Mouse (Mus musculus): ENCODE measurements at regions not wholly inside any gene's neighbourhood (a gene's known extent, or its start where the extent isn't known, plus 50 kb on each side); places are given as distances from the start of the nearest gene placed in this dataset.
A peak's percentile ranks its signal among the peaks of the same experiment; 100 is the strongest.

DNA sequence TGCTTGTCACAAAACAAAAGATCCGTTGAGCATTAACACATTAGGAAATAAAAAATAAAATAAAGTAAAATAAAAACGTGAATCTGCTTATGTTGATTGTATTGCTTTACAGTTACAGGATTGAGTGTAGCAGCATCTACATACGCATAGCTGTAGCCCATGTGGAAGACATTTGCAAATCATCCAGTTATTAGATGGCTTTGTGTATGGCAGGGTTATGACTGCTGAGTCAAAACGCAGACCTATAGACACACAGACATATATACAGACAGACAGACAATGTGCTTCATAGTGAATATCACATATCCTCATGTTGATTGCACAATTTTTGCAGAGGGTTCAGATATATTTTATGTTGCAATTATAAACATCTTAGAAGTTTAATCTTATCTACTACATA is 64.5 kb downstream of the Gm11146 start:
- Histone ChIP-seq H3K4me3 (ENCODE audit: low read depth, low read length) (peak overlapping the region; percentile 44), H3K36me3 (ENCODE audit: insufficient read depth) (no peaks in the 10 kb centered on the region), H3K9ac (peak overlapping the region; percentile 61), H3K27ac (ENCODE audit: low read depth, low read length) (peak overlapping the region; percentile 95), H3K4me1 (ENCODE audit: insufficient read depth) (no peaks in the 10 kb centered on the region), H3K4me2 (ENCODE audit: low read depth) (peak overlapping the region; percentile 56), H3K27me3 (ENCODE audit: insufficient read depth, low read length) (no peaks in the 10 kb centered on the region), H3K9me3 (ENCODE audit: low read length) (no peaks in the 10 kb centered on the region)
- 36% methylated on average over 4 of the region's 4 CpGs for WGBS
- no peak for TF ChIP-seq CTCF (IDR thresholded peaks at IDR 0.05; ENCODE audit: low read depth)
- no peak for DNase-seq
- ATAC-seq: peak; percentile 50

DNA sequence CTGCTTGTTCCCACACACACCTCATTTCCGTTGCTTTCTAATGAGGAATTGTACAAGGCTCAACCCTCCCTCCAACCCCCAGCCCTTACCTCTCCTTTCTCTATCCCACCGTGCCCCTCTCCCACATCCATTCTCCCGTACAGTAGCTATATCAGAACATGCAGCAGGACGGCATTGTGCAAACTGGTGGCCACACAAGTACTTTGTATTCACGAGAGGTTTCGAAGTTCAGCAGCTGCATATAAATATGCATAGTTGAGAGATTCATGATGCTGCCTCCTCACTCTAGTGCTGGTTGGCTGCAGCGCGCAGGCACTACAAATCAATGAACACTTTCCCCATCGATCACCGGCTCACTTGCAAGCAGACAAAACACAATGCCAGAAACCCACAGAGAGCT is 65.1 kb downstream of the Gm11146 start:
- no peak for TF ChIP-seq CTCF (IDR thresholded peaks at IDR 0.05; ENCODE audit: low read depth)
- no peaks in the 10 kb centered on the region for H3K4me1 ChIP-seq (ENCODE audit: insufficient read depth)
- no peaks in the 10 kb centered on the region for H3K9me3 ChIP-seq (ENCODE audit: low read length)
- DNase-seq (peak; percentile 88), ATAC-seq (peak; percentile 93)
- peak overlapping the region; percentile 44 for H3K4me3 ChIP-seq (ENCODE audit: low read depth, low read length)
- peak overlapping the region; percentile 95 for H3K27ac ChIP-seq (ENCODE audit: low read depth, low read length)
- H3K36me3 ChIP-seq (ENCODE audit: insufficient read depth): no peaks in the 10 kb centered on the region
- WGBS: 9% methylated on average over 10 of the region's 10 CpGs
- peak overlapping the region; percentile 56 for H3K4me2 ChIP-seq (ENCODE audit: low read depth)
- H3K9ac ChIP-seq: peak overlapping the region; percentile 61
- H3K27me3 ChIP-seq (ENCODE audit: insufficient read depth, low read length): no peaks in the 10 kb centered on the region

DNA sequence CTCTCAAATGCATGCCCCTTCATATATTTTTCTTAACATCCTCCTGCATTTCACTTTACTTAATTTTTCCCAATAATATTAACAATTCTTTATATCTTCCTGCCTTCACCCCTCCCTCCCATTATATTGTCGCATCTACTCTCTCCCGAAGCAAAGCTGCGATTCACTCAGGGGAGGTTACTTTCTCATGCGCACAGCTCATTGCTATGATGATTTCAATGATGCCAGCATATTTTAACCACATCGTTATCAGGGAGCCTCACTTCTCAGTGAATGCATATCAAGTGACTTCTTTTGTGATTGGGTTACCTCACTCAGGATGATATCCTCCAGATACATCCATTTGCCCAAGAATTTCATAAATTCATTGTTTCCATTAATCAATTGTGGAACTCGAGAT is 65.6 kb downstream of the Gm11146 start:
- Histone ChIP-seq H3K9ac (peak overlapping the region; percentile 61), H3K4me2 (ENCODE audit: low read depth) (peak overlapping the region; percentile 56)

DNA sequence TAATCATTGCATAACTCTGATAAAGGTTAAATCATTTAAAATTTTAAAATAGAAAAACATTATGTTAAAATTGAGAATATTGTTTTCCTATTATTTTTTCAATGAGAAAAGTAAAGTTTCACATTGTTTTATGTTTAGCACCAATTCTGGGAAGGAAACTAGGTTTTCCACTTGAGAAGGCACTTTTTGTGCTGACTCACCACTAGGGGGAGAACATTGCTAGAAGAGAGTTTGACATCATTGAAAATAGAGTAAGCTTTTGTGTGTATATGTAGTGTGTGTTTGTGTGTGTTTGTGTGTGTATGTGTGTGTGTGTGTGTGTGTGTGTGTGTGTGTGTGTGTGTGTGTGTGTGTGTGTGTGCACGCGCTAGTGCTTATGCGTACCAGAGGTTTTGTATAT is 66.9 kb downstream of the Gm11146 start:
- WGBS: 86% methylated on average over 3 of the region's 3 CpGs
- Histone ChIP-seq H3K27me3 (ENCODE audit: insufficient read depth, low read length) (no peaks in the 10 kb centered on the region), H3K4me2 (ENCODE audit: low read depth) (no peak overlapping the region), H3K9me3 (ENCODE audit: low read length) (no peaks in the 10 kb centered on the region), H3K36me3 (ENCODE audit: insufficient read depth) (no peaks in the 10 kb centered on the region), H3K4me3 (ENCODE audit: low read depth, low read length) (no peak overlapping the region), H3K9ac (no peak overlapping the region), H3K27ac (ENCODE audit: low read depth, low read length) (no peak overlapping the region), H3K4me1 (ENCODE audit: insufficient read depth) (no peaks in the 10 kb centered on the region)
- TF ChIP-seq CTCF (IDR thresholded peaks at IDR 0.05; ENCODE audit: low read depth): peak; percentile 76
- ATAC-seq (no peak), DNase-seq (peak; percentile 68)

More for the DNA sequence above, 65.6 kb downstream of the Gm11146 start:
- H3K27ac ChIP-seq (ENCODE audit: low read depth, low read length): peak overlapping the region; percentile 95
- no peaks in the 10 kb centered on the region for H3K4me1 ChIP-seq (ENCODE audit: insufficient read depth)
- peak; percentile 88 for ATAC-seq
- no peaks in the 10 kb centered on the region for H3K36me3 ChIP-seq (ENCODE audit: insufficient read depth)
- no peaks in the 10 kb centered on the region for H3K9me3 ChIP-seq (ENCODE audit: low read length)
- TF ChIP-seq CTCF (IDR thresholded peaks at IDR 0.05; ENCODE audit: low read depth): no peak
- peak; percentile 83 for DNase-seq
- no peaks in the 10 kb centered on the region for H3K27me3 ChIP-seq (ENCODE audit: insufficient read depth, low read length)
- H3K4me3 ChIP-seq (ENCODE audit: low read depth, low read length): peak overlapping the region; percentile 44
- 9% methylated on average over 6 of the region's 6 CpGs for WGBS

DNA sequence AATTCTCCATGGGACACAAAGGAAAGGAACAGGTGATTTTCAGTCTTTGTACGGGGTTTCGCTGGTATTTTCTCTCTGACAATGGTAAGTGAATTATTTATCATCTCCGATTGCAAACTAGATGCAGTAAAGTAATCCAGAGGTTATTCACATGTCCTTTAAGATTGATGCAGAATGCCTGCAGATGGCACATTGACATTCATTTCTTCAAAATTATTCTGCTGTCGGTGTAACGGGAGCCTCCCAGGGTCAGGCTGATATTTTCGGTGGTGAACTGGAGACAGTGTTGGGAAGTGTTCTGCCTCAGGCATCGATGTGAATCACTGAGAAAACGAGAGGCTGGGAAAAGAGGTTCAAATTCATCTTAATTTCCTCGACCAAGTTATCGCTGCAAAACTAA is 70.3 kb downstream of the Gm11146 start:
- Histone ChIP-seq H3K4me2 (ENCODE audit: low read depth) (no peak overlapping the region), H3K36me3 (ENCODE audit: insufficient read depth) (no peaks in the 10 kb centered on the region), H3K27ac (ENCODE audit: low read depth, low read length) (no peak overlapping the region)

DNA sequence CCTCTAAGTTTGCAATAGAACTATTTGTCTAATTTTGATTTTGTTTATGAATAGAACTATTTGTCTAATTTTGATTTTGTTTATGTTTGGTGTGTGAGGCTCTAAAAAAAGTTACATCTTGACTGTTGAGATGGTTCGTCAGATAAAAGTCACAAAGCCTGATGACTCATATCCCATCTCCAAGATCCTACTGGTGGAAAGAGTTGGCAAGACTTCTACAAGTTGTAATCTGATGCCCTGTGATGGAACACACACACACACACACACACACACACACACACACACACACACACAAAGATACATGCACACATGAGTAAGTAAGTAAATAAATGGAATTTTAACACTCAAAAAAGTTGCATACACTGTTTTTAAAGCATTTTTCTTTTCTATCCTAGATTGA is 73.9 kb downstream of the Gm11146 start:
- H3K4me2 ChIP-seq (ENCODE audit: low read depth): no peak overlapping the region
- no peak overlapping the region for H3K27ac ChIP-seq (ENCODE audit: low read depth, low read length)
- no peak overlapping the region for H3K9ac ChIP-seq
- ATAC-seq (no peak), DNase-seq (no peak)
- H3K36me3 ChIP-seq (ENCODE audit: insufficient read depth): no peaks in the 10 kb centered on the region
- H3K4me3 ChIP-seq (ENCODE audit: low read depth, low read length): no peak overlapping the region
- WGBS: 72% methylated on average over 1 of the region's 1 CpGs
- no peaks in the 10 kb centered on the region for H3K4me1 ChIP-seq (ENCODE audit: insufficient read depth)
- no peak for TF ChIP-seq CTCF (IDR thresholded peaks at IDR 0.05; ENCODE audit: low read depth)
- H3K9me3 ChIP-seq (ENCODE audit: low read length): no peaks in the 10 kb centered on the region
- no peaks in the 10 kb centered on the region for H3K27me3 ChIP-seq (ENCODE audit: insufficient read depth, low read length)

More for the DNA sequence above, 70.3 kb downstream of the Gm11146 start:
- 64% methylated on average over 10 of the region's 10 CpGs for WGBS
- no peaks in the 10 kb centered on the region for H3K4me1 ChIP-seq (ENCODE audit: insufficient read depth)
- DNase-seq (no peak), ATAC-seq (no peak)
- TF ChIP-seq CTCF (IDR thresholded peaks at IDR 0.05; ENCODE audit: low read depth): no peak
- H3K9ac ChIP-seq: no peak overlapping the region
- no peaks in the 10 kb centered on the region for H3K9me3 ChIP-seq (ENCODE audit: low read length)
- no peaks in the 10 kb centered on the region for H3K27me3 ChIP-seq (ENCODE audit: insufficient read depth, low read length)
- no peak overlapping the region for H3K4me3 ChIP-seq (ENCODE audit: low read depth, low read length)

DNA sequence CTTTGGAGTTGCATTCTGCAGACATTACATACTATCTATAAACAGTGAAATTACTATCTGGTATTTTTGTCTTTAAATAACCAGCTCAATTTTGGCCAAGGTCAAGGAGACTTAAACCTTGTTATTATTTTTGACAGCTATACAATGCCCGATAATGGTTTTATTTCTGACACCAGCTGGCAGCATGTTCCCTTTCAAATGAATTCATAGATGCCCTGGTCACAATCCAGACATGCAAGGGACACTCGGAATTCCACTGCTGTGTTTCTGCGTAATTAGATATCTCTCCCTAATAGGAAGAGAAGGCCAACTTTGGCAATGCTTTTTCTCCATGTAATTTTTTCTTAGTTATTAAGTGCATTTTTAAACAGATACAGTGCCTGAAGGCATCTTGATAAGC is 87.3 kb downstream of the Gm11146 start:
- TF ChIP-seq CTCF (IDR thresholded peaks at IDR 0.05; ENCODE audit: low read depth): no peak
- ATAC-seq: no peak
- no peaks in the 10 kb centered on the region for H3K36me3 ChIP-seq (ENCODE audit: insufficient read depth)
- H3K4me3 ChIP-seq (ENCODE audit: low read depth, low read length): no peak overlapping the region
- no peak for DNase-seq
- no peaks in the 10 kb centered on the region for H3K27me3 ChIP-seq (ENCODE audit: insufficient read depth, low read length)
- 49% methylated on average over 3 of the region's 3 CpGs for WGBS
- no peaks in the 10 kb centered on the region for H3K4me1 ChIP-seq (ENCODE audit: insufficient read depth)
- no peak overlapping the region for H3K4me2 ChIP-seq (ENCODE audit: low read depth)
- no peak overlapping the region for H3K9ac ChIP-seq
- H3K9me3 ChIP-seq (ENCODE audit: low read length): no peaks in the 10 kb centered on the region
- H3K27ac ChIP-seq (ENCODE audit: low read depth, low read length): no peak overlapping the region

DNA sequence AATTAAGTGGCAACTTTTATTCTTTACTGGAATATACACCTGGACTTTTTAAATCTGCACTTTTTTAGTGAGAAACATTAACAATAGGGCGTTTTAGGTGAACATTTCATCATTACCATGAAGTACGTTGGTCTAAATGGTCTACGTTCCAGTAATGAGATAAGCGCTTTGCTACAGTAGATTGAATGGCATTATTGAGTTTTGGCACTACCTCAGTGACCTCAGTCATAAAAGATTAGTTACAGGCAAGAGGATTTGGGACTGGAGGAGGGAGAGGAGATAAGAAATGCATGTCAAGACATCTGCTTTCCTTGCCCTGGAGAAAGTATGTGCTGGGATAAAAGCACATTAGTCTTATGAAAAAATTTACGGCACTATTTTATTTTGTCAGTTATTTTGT is 98.3 kb downstream of the Gm11146 start:
- peak overlapping the region; percentile 40 for H3K4me2 ChIP-seq (ENCODE audit: low read depth)
- H3K4me1 ChIP-seq (ENCODE audit: insufficient read depth): no peaks in the 10 kb centered on the region
- H3K4me3 ChIP-seq (ENCODE audit: low read depth, low read length): peak overlapping the region; percentile 33
- peak overlapping the region; percentile 40 for H3K9ac ChIP-seq
- WGBS: 34% methylated on average over 5 of the region's 5 CpGs
- DNase-seq (peak; percentile 60), ATAC-seq (no peak)
- no peaks in the 10 kb centered on the region for H3K9me3 ChIP-seq (ENCODE audit: low read length)
- H3K36me3 ChIP-seq (ENCODE audit: insufficient read depth): no peaks in the 10 kb centered on the region
- no peaks in the 10 kb centered on the region for H3K27me3 ChIP-seq (ENCODE audit: insufficient read depth, low read length)
- no peak for TF ChIP-seq CTCF (IDR thresholded peaks at IDR 0.05; ENCODE audit: low read depth)
- H3K27ac ChIP-seq (ENCODE audit: low read depth, low read length): peak overlapping the region; percentile 62

All from forebrain, postnatal 0 days (tissue).